Mouse (Mus musculus): ENCODE results near the gene Bin2. TPM values are rescaled to one million over a fixed set of nuclear protein-coding genes. Genes with fewer than 3 reads are reported as not detected.
A peak's percentile ranks its signal among the peaks of the same experiment; 100 is the strongest.

The Bin2 gene
- polyA plus RNA-seq (2016; fragmentation: Nextera tagmentation; extraction: Ambion mirVana): 3.3 and 3.6 TPM in 2 replicates

GRCm38 (mm10) chr15:100669337-100669736 lies at the start of gene Bin2:
Gene Bin2 (minus strand): TSS chr15:100669553.
- Histone ChIP-seq H3K4me3 (no peak within 1 kb of the TSS), H3K36me3 (replicated peaks) (no peaks in the 10 kb centered on the region), H3K9me3 (0 out of 2 replicates have a peak, but pooled peaks cover 5% of the 10 kb centered on the region), H3K27me3 (ENCODE audit: poor library complexity, severe bottlenecking) (no peaks in the 10 kb centered on the region), H3K27ac (no peak within 1 kb of the TSS), H3K4me1 (peaks cover 28% of the 10 kb centered on the region)
- DNase-seq (ENCODE audit: extremely low spot score, low spot score): no peak
- 93% methylated on average over 20 of the region's 20 CpGs for WGBS

DNA sequence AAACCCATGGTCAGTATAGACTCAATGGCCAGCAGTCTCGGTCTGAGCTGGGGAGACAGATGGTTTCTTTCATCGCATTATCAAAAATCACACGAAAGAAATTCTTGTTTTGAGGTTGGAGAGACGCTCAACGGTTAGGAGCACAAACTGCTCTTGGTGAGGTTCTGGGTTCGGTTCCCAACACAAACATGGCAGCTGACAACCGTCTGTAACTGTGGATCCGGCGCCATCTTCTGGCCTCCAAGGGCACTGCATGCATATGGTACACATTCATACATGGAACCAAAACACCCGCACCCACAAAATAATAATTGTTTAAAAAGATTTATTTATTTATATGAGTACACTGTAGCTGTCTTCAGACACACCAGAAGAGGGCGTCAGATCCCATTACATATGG lies 49.2 kb upstream of the Bin2 start:
- 86% methylated on average over 11 of the region's 11 CpGs for WGBS
- no peaks in the 10 kb centered on the region for H3K36me3 ChIP-seq (replicated peaks)
- DNase-seq (ENCODE audit: extremely low spot score, low spot score): no peak
- no peaks in the 10 kb centered on the region for H3K9me3 ChIP-seq
- H3K4me3 ChIP-seq: no peak overlapping the region
- peaks cover 14% of the 10 kb centered on the region; the same call in 1 of the 2 replicates for H3K27me3 ChIP-seq (ENCODE audit: poor library complexity, severe bottlenecking)
- H3K27ac ChIP-seq: no peak overlapping the region
- peaks cover 13% of the 10 kb centered on the region for H3K4me1 ChIP-seq

DNA sequence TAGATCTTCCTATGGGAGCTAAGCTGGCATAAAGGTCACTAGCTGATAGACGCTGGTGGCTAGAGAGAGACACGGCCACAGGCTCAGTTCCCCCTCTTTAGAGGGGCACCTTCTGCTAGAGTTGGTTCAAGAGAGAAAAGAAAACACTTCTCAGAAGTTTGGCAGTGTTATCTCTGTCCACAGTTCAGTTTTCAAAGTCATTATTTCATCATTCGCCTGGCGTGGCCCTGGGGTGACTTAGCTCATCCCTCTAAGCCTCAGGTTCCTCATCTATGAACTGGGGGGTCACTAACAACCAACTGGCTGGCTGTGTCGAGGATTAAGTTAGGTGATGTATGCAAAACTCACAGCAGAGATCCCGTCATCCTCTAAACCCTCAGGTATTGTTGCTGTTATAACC lies 48.6 kb upstream of the Bin2 start:
- Histone ChIP-seq H3K36me3 (replicated peaks) (no peaks in the 10 kb centered on the region), H3K4me1 (peaks cover 17% of the 10 kb centered on the region), H3K27ac (no peak overlapping the region), H3K4me3 (no peak overlapping the region), H3K9me3 (no peaks in the 10 kb centered on the region), H3K27me3 (ENCODE audit: poor library complexity, severe bottlenecking) (0 out of 2 replicates have a peak, but pooled peaks cover 8% of the 10 kb centered on the region)
- 89% methylated on average over 6 of the region's 6 CpGs for WGBS
- no peak for DNase-seq (ENCODE audit: extremely low spot score, low spot score)

GRCm38 (mm10) chr15:100715399-100715993 lies 46.1 kb upstream of the Bin2 start:
- no peak overlapping the region for H3K4me3 ChIP-seq

DNA sequence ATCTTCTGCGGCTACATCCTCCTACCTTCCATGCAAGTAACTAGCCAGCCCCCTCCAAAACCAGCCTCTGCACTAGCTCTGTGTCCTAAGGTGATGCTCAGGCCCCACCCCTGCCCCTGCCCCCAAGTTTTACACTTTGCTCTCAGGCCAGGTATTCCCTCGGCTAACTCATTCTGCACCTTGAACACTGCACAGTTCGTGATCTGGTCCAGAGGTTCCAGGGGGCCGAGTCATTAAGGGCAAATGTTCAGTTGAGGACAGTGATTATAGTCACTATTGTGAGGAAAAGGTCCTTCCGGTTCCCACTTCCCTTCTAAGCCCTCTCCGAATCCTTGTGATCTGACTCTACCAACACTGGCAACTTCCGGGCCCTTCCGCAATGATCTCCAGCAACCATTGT lies 45.1 kb upstream of the Bin2 start:
- 90% methylated on average over 8 of the region's 8 CpGs for WGBS
- no peaks in the 10 kb centered on the region for H3K36me3 ChIP-seq (replicated peaks)
- H3K4me1 ChIP-seq: peaks cover 12% of the 10 kb centered on the region
- no peaks in the 10 kb centered on the region for H3K27me3 ChIP-seq (ENCODE audit: poor library complexity, severe bottlenecking)
- DNase-seq (ENCODE audit: extremely low spot score, low spot score): no peak
- no peaks in the 10 kb centered on the region for H3K9me3 ChIP-seq
- H3K27ac ChIP-seq: no peak overlapping the region
- no peak overlapping the region for H3K4me3 ChIP-seq

More at GRCm38 (mm10) chr15:100715399-100715993, 46.1 kb upstream of the Bin2 start:
- Histone ChIP-seq H3K9me3 (no peaks in the 10 kb centered on the region), H3K27me3 (ENCODE audit: poor library complexity, severe bottlenecking) (no peaks in the 10 kb centered on the region), H3K36me3 (replicated peaks) (no peaks in the 10 kb centered on the region), H3K4me1 (peaks cover 12% of the 10 kb centered on the region), H3K27ac (no peak overlapping the region)
- 59% methylated on average over 9 of the region's 9 CpGs for WGBS
- no peak for DNase-seq (ENCODE audit: extremely low spot score, low spot score)

- DNase-seq (ENCODE audit: extremely low spot score, low spot score): no peak
- no peak overlapping the region for H3K27ac ChIP-seq
- H3K4me3 ChIP-seq: no peak overlapping the region
- no peaks in the 10 kb centered on the region for H3K27me3 ChIP-seq (ENCODE audit: poor library complexity, severe bottlenecking)
- H3K36me3 ChIP-seq (replicated peaks): no peaks in the 10 kb centered on the region
- 71% methylated on average over 6 of the region's 6 CpGs for WGBS
- peaks cover 16% of the 10 kb centered on the region for H3K4me1 ChIP-seq
- H3K9me3 ChIP-seq: no peaks in the 10 kb centered on the region
These were observed 41.5 kb upstream of the Bin2 start for GRCm38 (mm10) chr15:100710838-100711237.

GRCm38 (mm10) chr15:100708433-100709078 lies 39.2 kb upstream of the Bin2 start:
- no peak for DNase-seq (ENCODE audit: extremely low spot score, low spot score)

GRCm38 (mm10) chr15:100706226-100706625 lies 36.9 kb upstream of the Bin2 start:
- 61% methylated on average over 8 of the region's 8 CpGs for WGBS

More at GRCm38 (mm10) chr15:100708433-100709078, 39.2 kb upstream of the Bin2 start:
- WGBS: 85% methylated on average over 8 of the region's 8 CpGs
- peaks cover 18% of the 10 kb centered on the region for H3K27me3 ChIP-seq (ENCODE audit: poor library complexity, severe bottlenecking)
- no peaks in the 10 kb centered on the region for H3K9me3 ChIP-seq
- H3K4me3 ChIP-seq: no peak overlapping the region
- H3K36me3 ChIP-seq (replicated peaks): no peaks in the 10 kb centered on the region
- H3K27ac ChIP-seq: no peak overlapping the region
- H3K4me1 ChIP-seq: peaks cover 24% of the 10 kb centered on the region

DNA sequence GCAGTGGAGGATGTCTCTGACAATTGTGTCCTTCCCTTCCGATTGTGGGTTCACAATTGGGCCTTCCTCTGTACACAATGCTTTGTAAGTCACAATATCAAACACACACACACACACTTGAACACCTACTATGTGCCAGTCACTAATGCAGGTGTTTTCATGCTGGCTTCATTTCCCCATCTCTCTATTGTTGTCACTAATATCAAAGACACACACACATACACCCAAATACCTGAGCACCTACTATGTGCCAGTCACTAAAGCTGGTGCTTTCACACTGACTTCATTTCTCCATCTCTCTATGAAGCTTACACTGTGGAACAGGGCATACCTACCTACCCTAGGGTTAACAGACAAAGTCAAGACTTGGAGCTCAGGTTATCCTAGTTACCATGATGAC lies 36.0 kb upstream of the Bin2 start:
- 84% methylated on average over 1 of the region's 1 CpGs for WGBS
- Histone ChIP-seq H3K4me3 (no peak overlapping the region), H3K9me3 (no peaks in the 10 kb centered on the region), H3K4me1 (peaks cover 23% of the 10 kb centered on the region), H3K36me3 (replicated peaks) (no peaks in the 10 kb centered on the region), H3K27ac (no peak overlapping the region), H3K27me3 (ENCODE audit: poor library complexity, severe bottlenecking) (peaks cover 30% of the 10 kb centered on the region)
- no peak for DNase-seq (ENCODE audit: extremely low spot score, low spot score)

More at GRCm38 (mm10) chr15:100706226-100706625, 36.9 kb upstream of the Bin2 start:
- Histone ChIP-seq H3K27me3 (ENCODE audit: poor library complexity, severe bottlenecking) (peaks cover 30% of the 10 kb centered on the region), H3K4me3 (no peak overlapping the region), H3K9me3 (no peaks in the 10 kb centered on the region), H3K36me3 (replicated peaks) (no peaks in the 10 kb centered on the region), H3K4me1 (peaks cover 23% of the 10 kb centered on the region), H3K27ac (0 out of 2 replicates have a peak overlapping the region, but pooled peaks have one; percentile 32)
- DNase-seq (ENCODE audit: extremely low spot score, low spot score): no peak

DNA sequence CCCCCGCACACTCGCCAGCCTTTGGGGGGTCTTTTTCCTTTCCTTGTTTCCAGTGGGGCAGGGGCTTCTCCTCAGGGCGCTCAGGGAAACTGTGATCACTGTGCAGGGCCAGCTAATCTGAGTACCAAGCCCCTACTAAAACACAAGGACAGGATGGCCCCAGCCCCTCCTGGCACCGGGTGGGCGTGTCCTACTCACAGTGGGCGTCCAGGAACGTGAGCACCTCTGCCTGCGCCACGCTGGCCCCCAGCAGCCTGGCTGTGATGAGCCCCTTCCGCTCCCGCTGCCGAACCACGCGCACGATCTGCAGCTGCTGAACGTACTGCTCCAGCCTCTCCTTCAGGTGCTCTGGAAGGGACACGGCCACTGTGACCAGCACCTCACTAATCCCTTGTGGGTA lies 34.6 kb upstream of the Bin2 start:
- no peaks in the 10 kb centered on the region for H3K36me3 ChIP-seq (replicated peaks)
- WGBS: 6% methylated on average over 17 of the region's 17 CpGs
- H3K4me1 ChIP-seq: peaks cover 26% of the 10 kb centered on the region
- H3K9me3 ChIP-seq: no peaks in the 10 kb centered on the region
- peak overlapping the region; percentile 36 for H3K4me3 ChIP-seq
- no peak overlapping the region for H3K27ac ChIP-seq
- no peak for DNase-seq (ENCODE audit: extremely low spot score, low spot score)
- peaks cover 30% of the 10 kb centered on the region for H3K27me3 ChIP-seq (ENCODE audit: poor library complexity, severe bottlenecking)

GRCm38 (mm10) chr15:100701856-100702255 lies 32.5 kb upstream of the Bin2 start:
- Histone ChIP-seq H3K36me3 (replicated peaks) (no peaks in the 10 kb centered on the region), H3K27ac (no peak overlapping the region), H3K27me3 (ENCODE audit: poor library complexity, severe bottlenecking) (peaks cover 30% of the 10 kb centered on the region), H3K9me3 (no peaks in the 10 kb centered on the region), H3K4me1 (peaks cover 26% of the 10 kb centered on the region), H3K4me3 (no peak overlapping the region)
- WGBS: 70% methylated on average over 6 of the region's 6 CpGs
- no peak for DNase-seq (ENCODE audit: extremely low spot score, low spot score)

- H3K27ac ChIP-seq: no peak overlapping the region
- no peak overlapping the region for H3K4me3 ChIP-seq
- 75% methylated on average over 10 of the region's 10 CpGs for WGBS
- no peak for DNase-seq (ENCODE audit: extremely low spot score, low spot score)
- H3K4me1 ChIP-seq: peaks cover 21% of the 10 kb centered on the region
- H3K27me3 ChIP-seq (ENCODE audit: poor library complexity, severe bottlenecking): peaks cover 30% of the 10 kb centered on the region
- no peaks in the 10 kb centered on the region for H3K9me3 ChIP-seq
- no peaks in the 10 kb centered on the region for H3K36me3 ChIP-seq (replicated peaks)
These were observed 31.8 kb upstream of the Bin2 start for GRCm38 (mm10) chr15:100701108-100701507.

DNA sequence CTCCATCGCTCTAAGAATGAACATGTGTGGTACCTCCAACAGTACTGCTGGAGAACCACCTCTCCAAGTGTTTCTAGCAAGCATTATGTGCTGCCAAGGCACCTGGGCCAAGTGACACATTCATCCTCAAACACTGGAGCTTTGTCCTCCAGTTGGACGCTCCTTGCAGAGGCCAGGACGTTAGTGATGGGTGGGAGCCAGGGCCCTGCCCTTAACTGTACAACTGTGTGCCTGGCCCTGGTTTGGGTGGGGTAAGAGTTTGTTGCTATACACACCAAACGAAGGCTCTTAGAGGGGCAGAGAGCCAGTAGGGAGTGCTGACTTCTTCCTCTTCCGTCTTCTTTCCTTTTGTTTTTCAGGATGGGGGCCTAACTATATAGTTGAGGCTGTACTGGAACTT lies 31.1 kb upstream of the Bin2 start:
- no peak overlapping the region for H3K4me3 ChIP-seq

More for the DNA sequence above, 31.1 kb upstream of the Bin2 start:
- Histone ChIP-seq H3K4me1 (peaks cover 16% of the 10 kb centered on the region), H3K9me3 (no peaks in the 10 kb centered on the region), H3K36me3 (replicated peaks) (no peaks in the 10 kb centered on the region), H3K27ac (no peak overlapping the region), H3K27me3 (ENCODE audit: poor library complexity, severe bottlenecking) (peaks cover 30% of the 10 kb centered on the region)
- DNase-seq (ENCODE audit: extremely low spot score, low spot score): no peak
- 85% methylated on average over 5 of the region's 5 CpGs for WGBS

Data from forebrain, embryonic 10.5 days (tissue).